Comparison of ENCODE assay signal across 8 mouse cellular contexts in the genomic region with DNA sequence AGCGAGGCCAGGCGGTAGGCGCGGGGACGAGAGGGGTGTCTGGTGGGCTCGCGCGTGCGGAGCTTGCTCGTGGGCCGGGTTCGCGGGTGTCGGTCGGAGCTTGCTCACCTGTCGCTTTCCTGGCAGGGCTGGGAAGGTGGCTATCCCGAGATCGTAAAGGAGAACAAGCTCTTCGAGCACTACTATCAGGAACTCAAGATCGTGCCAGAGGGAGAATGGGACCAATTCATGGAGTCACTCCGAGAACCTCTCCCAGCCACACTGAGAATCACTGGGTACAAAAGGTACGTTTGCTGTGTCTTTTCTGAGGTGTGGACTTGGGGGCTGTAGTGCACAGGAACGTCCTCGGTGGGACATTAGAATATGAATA. TPM values are rescaled to one million over a fixed set of nuclear protein-coding genes. Genes with fewer than 3 reads are reported as not detected.
DNase-seq lines count a peak whose midpoint lies in the region; ATAC-seq and TF ChIP-seq lines count a peak whose summit lies in the region.

No protein-coding gene starts in this region.

- H3K36me3 ChIP-seq in kidney, embryonic 15.5 days = peaks cover 40% of the 10 kb centered on the region
- H3K36me3 ChIP-seq in hindbrain, embryonic 12.5 days = peaks cover 31% of the 10 kb centered on the region
- peaks cover 27% of the 10 kb centered on the region for H3K36me3 ChIP-seq in midbrain, embryonic 15.5 days (replicated peaks)

- peak overlapping the region; percentile 100 for H3K4me3 ChIP-seq in kidney, embryonic 15.5 days (replicated peaks)
- peak overlapping the region; percentile 87 for H3K4me3 ChIP-seq in bone marrow, adult 2 months (replicated peaks; ENCODE audit: control insufficient read depth, low read depth, low read length)
- peak overlapping the region; percentile 95 for H3K4me3 ChIP-seq in hindbrain, embryonic 12.5 days
- H3K4me3 ChIP-seq in midbrain, embryonic 15.5 days = peak overlapping the region; percentile 99

- H3K27me3 ChIP-seq in kidney, embryonic 15.5 days = no peaks in the 10 kb centered on the region
- H3K27me3 ChIP-seq in hindbrain, embryonic 12.5 days = no peaks in the 10 kb centered on the region
- no peaks in the 10 kb centered on the region for H3K27me3 ChIP-seq in midbrain, embryonic 15.5 days (replicated peaks)

- TF ChIP-seq CTCF in bone marrow, adult 2 months (IDR thresholded peaks at IDR 0.05; ENCODE audit: control insufficient read depth, insufficient read depth, low read length) = no peak

- H3K9me3 ChIP-seq in kidney, embryonic 15.5 days (replicated peaks) = no peaks in the 10 kb centered on the region
- no peaks in the 10 kb centered on the region for H3K9me3 ChIP-seq in hindbrain, embryonic 12.5 days (replicated peaks)
- H3K9me3 ChIP-seq in midbrain, embryonic 15.5 days = no peaks in the 10 kb centered on the region

- H3K27ac ChIP-seq in kidney, embryonic 15.5 days = peak overlapping the region; percentile 71; the same call in 1 of the 2 replicates
- peak overlapping the region; percentile 87; the same call in 1 of the 2 replicates for H3K27ac ChIP-seq in bone marrow, adult 2 months (ENCODE audit: control insufficient read depth, insufficient read depth, low read depth, low read length, poor library complexity)
- H3K27ac ChIP-seq in hindbrain, embryonic 12.5 days = no peak overlapping the region
- peak overlapping the region; percentile 75 for H3K27ac ChIP-seq in midbrain, embryonic 15.5 days

- no peak for TF ChIP-seq POLR2A in bone marrow, adult 2 months (IDR thresholded peaks at IDR 0.05; ENCODE audit: borderline replicate concordance, control insufficient read depth, low read depth, low read length)

- 1% methylated on average over 24 of the region's 24 CpGs for WGBS in kidney, embryonic 15.5 days
- WGBS in bone marrow, adult 2 months = under 1% methylated on average over 24 of the region's 24 CpGs
- under 1% methylated on average over 24 of the region's 24 CpGs for WGBS in hindbrain, embryonic 12.5 days
- WGBS in midbrain, embryonic 15.5 days = under 1% methylated on average over 24 of the region's 24 CpGs

- no peak for ATAC-seq in kidney, embryonic 15.5 days (replicated peaks; ENCODE audit: low FRiP score)
- no peak for ATAC-seq in hindbrain, embryonic 12.5 days (ENCODE audit: low FRiP score)
- no peak for ATAC-seq in midbrain, embryonic 15.5 days (replicated peaks)
- ATAC-seq in inflammation-experienced regulatory T-cells, adult 6 months = no peak

- H3K9ac ChIP-seq in kidney, embryonic 15.5 days = peak overlapping the region; percentile 86
- H3K9ac ChIP-seq in hindbrain, embryonic 12.5 days = peak overlapping the region; percentile 75
- peak overlapping the region; percentile 68 for H3K9ac ChIP-seq in midbrain, embryonic 15.5 days

- peak overlapping the region; percentile 97 for H3K4me2 ChIP-seq in kidney, embryonic 15.5 days
- peak overlapping the region; percentile 80 for H3K4me2 ChIP-seq in hindbrain, embryonic 12.5 days (replicated peaks)
- H3K4me2 ChIP-seq in midbrain, embryonic 15.5 days = peak overlapping the region; percentile 95

- peaks cover 16% of the 10 kb centered on the region for H3K4me1 ChIP-seq in kidney, embryonic 15.5 days
- no peaks in the 10 kb centered on the region; the same call in 1 of the 2 replicates for H3K4me1 ChIP-seq in bone marrow, adult 2 months (ENCODE audit: control insufficient read depth, insufficient read depth, low read length)
- H3K4me1 ChIP-seq in hindbrain, embryonic 12.5 days = peaks cover 13% of the 10 kb centered on the region
- H3K4me1 ChIP-seq in midbrain, embryonic 15.5 days = peaks cover 21% of the 10 kb centered on the region

- no peak for DNase-seq in kidney, postnatal 10 days
- no peak for DNase-seq in urinary bladder, postnatal 4 days (ENCODE audit: low spot score in 2 of 2)
- DNase-seq in right cerebral cortex, adult 18-20 months = no peak

RNA-seq across cellular contexts. Expression of a gene that starts 0.9 kb away (rescaled TPM):
- polyA plus RNA-seq in kidney, embryonic 15.5 days (2015; fragmentation: Nextera tagmentation; extraction: Ambion mirVana) = 22.9 and 26.5 TPM in 2 replicates
- 2.7 TPM in 1 of 2 replicates, not detected in the other for polyA plus RNA-seq in bone marrow, adult 2 months (2011; ENCODE audit: insufficient read depth, insufficient read length, low replicate concordance, missing spikeins)
- polyA plus RNA-seq in hindbrain, embryonic 12.5 days (2016; fragmentation: Nextera tagmentation; extraction: Ambion mirVana) = 22.0 and 26.7 TPM in 2 replicates
- polyA plus RNA-seq in midbrain, embryonic 15.5 days (2015; fragmentation: Nextera tagmentation; extraction: Ambion mirVana) = 30.0 and 30.6 TPM in 2 replicates
- polyA plus RNA-seq in inflammation-experienced regulatory T-cells, adult 6 months (2017; shearing (Covaris generic)) = 1 to 10 TPM in 2 of 3 experiments, under 1 TPM in 1; 0.85 to 1.6 (median 1.2) TPM
